Mouse (Mus musculus) ovary, postnatal 10 days (tissue): Measurements from ENCODE around the gene Sesn2.
"Not testable (repeated sequence)": the region's sequence is repeated elsewhere in the genome, so short reads cannot be mapped to it uniquely, and the experiment has no call there.

Experiments
- DNase-seq: peaks from one replicate; pipeline ENCODE4 v3.0.0; 2022; ENCODE audit warnings: low spot score

Sesn2 gene

DNA sequence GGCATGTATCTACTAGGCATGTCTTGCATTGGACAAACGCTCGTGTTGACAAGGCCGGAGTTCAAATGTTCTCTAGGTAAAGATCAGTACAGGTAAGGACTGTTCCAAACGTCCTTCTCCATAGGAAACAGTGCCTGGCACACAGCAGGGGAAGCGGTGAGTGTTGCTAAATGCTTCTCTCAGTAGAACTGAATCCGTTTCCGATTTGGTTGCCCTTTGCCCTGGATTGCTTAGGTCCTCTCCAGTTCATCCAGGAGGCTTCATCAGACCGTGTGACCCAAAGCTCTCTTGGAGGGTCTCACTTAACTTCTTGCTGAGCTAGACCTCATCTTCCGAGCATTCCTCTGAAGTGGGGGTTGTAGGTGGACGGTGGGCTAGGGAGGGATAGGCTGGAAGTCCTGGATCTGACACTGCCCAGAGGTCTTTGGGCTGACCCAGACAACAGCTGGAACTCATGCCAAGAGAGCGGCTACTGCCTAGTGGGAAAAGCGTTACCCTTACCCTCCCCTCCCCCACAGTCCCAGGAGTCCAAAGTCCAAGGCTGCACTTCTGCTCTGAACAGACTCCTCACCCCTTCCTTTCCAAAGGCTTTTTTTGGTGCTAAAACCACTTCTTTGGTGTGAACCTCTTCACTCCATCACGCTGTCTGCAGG is 27.2 kb downstream of the Sesn2 start:
- DNase-seq = no peak

DNA sequence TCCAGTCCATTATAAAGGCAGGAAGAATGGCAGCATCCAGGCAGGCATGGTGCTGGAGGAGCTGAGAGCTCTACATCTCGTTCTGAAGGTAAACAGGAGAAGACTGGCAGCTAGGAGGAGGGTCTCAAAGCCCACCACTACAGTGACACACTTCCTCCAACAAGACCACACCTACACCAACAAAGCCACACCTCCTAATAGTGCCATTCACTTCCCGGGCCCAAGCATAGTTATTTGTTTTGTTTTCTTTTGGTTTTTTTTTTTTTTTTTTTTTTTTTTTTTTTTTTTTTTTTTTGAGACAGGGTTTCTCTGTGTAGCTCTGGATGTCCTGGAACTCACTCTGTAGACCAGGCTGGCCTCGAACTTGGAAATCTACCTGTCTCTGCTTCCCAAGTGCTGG is 28.2 kb downstream of the Sesn2 start:
- not testable (repeated sequence) for DNase-seq

DNA sequence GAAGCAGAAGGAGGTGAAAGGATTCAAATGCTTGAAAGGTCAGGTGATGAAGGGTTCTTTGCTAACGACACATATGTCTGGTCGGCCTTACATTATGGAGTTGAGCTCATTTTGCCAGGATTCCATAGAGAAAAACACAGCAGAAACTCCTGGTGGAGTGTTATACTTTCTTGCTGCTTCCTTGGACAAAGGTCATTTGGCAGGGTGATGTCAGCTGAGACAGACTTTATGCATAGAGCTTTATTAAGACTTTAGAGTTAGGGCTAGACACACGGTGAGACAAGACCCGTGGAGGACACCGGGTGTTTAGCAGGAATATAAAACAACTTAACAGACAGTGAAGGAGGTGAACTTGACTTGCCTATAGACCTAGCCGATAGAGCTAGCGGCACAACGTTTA is 32.5 kb downstream of the Sesn2 start:
- DNase-seq = no peak

DNA sequence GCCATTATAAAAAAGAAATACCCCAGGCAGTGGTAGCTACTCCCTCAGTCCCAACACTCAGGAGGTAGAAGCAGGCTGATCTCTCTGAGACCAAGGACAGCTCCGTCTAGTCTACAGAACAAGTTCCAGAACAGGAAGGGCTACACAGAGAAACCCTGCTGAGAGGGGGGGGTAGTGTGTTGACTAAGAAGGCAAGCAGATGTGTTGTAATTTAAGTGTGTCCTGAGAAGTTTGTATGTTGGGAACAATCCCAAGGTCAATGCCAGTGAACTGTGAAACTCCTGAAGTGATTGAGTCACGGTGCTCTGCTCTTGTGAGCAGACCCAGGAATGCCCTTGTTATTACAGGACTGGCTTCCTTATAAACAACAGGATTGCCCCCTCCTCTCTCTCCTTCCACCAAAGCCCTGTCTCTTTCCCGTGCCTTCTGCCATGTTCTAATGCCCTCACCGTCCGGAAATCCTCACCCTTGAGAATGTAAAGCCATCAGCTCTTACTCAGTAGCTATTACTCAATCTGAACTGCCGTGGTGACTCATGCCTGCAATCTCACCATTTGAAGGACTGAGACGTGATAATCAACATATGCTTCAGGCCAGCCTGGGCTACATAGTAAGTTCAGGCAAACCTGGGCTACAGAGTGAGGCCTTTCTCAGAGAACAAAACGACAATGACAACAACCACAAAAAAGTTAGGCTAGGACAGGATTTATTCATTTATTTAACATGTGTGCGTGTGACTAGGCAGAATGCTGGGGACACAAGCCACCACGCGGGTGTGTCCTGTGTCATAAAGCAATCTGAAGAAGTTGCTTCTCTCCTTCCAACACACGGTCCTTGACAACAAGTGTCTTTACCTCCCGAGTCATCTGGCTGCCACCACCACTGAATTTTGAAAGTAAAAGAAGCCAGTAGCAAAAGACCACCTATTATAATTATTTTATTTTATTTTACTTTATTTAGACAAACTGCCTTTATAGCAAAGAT is 34.1 kb downstream of the Sesn2 start:
- no peak for DNase-seq

DNA sequence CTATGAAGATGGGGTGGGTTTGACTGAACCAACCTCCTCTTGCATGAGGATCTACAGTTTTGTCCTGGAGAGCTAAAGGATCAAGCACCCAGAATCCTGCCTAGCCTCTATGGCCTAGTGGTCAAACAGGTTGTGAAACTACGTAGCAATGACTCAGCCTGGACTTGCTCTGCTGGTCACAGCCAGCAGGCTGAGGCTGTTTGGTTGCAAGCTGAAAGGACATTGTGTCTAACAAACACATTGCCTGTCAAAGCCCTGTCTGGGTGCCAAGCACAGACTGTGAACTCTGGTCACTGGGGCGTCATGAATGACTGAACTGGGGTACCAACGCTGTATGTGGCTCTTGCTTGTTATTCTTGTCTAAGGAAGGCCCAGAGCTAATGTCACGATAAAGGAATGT is 35.7 kb downstream of the Sesn2 start:
- no peak for DNase-seq

DNA sequence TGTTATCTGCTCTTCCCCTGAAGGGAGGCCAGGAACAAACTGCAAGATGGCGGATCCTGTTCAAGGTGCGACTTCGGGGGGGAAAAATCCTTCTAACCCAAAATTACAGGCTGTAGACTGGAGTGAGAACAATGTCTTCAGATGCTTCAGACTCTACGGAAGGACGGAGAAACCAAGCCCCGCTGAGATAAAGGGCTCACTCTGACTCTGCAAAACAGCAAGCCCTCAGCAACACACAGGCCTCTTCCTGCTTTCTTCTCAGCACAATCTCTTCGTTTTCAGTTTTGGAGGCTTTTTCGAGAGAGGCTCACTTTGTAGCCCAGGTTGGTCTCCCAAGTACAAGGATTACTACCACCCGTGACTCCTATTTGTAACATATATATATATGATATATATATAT is 36.9 kb downstream of the Sesn2 start:
- no peak for DNase-seq

DNA sequence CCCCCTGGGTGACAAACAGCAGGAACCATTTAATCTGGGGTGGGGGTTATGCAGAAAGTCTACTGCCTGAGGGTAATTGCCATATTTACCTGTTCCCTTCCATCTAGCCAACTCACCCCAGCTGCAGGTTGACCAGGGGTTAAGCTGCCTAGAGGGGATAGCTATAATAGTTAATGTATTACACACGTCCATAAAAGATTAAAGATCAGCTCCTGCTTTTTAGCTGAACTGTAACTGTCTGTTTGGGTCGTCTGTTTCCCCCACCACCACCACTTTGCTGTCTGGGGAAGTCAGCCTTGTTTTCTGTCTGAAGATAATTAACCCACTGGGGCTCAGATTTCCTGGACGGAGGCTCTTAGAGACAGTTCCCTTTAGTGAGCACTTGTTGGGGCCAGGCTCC is 40.4 kb downstream of the Sesn2 start:
- DNase-seq = no peak

DNA sequence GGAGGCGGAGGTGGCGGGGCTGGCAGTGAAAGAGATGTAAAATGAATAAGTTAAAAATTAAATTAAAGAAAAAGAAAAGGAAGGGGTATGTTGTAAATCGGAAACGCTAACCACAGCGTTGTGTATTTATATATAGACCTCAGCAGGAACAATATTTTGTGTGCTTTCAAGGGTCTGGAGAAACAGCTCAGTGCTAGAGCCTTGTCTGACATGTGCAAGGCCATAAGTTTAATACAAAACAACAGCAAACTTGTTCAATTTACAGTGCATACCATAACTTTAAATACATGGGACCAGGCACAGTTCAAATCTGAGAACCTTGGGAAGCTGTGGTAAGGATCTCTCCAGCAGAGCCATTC is 46.1 kb downstream of the Sesn2 start:
- DNase-seq = no peak

DNA sequence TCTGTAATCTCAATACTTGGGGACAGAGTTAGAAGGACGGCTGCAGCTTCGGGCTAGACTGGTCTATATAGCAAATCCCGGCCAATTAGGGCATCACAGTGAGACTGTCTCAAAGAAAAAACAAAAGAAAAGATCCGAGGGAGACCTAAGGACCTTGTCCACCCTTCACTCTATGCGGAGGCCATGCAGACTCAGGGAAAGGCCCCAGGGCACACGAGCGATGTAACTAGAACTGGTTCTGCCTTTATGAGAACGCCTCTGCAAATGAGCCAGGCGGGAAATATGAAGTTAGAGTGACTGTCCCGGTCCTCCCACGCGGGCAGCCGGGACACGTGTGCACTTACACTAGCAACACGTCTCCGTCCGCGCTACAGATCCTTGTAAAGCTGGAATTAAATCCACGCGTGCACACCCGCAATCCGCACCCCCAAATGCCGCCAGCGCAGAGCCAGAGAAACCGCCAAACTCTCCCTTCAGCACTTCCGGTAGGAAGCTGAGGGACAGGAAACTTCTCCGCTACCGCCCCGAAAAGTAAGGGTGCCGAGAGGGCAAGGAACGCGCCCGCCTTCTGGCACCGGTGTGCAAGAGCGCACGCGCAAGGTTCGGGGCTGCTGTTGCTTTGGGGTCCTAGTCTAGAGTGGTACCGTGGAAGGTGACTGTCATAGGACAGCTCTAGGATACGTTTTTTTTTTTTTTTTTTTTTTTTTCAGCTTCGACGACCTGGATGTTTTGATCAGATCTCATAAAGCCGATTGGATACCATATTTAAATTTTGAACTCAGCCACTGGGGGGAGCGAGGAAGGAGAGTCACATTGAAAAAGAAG is 46.7 kb downstream of the Sesn2 start, which contains the start of gene Med18:
TSS of gene Med18 (minus strand) at position 492 of the 825 bp plus-strand sequence.
- peak; percentile 77 for DNase-seq

DNA sequence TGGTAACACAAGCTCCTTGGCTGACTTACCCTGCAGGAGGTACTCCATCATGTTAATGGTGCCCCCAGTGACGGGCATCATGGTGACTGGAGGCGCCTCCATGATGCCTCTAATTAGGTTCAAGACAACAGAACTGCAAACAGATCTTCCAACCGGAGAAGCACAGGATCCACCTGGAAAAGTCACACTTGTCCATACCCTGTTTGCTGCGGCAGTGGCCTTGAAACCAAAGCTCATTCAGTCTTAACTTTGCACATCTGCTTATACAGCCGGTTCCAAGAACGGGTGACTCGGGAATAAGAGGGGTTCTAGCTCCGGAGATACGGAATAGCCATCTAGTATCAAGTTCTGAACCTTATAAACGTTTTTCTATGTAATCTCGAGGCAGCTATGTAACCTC is 47.5 kb downstream of the Sesn2 start:
- no peak for DNase-seq

DNA sequence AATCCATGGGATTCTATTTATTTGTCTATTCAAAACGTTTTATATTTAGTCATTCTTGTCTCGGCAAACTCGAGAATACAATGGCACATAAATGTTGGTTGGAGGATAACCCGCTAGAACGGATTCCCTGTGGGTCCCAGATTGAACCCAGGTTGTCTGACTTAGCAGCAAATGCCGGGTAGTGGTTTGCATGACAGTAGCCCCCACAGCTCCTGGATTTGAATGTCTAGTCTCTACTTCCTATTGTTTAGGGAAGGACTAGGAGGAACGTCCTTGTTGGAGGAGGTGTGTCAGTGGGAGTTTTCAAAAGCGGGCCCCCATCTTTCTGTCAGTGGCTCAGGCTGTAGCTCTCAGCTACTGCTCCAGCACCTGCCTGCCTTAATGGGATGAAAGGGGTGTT is 50.1 kb downstream of the Sesn2 start:
- no peak for DNase-seq

DNA sequence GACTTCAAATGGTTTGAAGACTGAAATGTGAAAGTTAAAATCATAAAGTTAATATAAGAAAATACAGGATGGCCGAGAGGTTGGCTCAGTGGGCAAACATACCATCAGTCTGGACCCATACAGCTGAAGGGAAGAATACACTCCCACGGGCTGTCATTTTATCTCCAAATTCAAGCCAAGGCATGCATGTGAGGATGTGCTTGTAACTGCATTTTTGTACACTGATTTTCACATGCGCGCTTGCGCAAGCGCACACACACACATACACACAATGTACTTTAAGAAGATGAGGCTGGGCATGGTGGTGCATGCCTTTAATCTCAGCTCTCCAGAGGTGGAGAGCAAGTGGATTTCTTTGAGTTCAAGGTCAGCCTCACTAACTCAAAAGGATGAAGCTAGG is 54.7 kb downstream of the Sesn2 start:
- DNase-seq = no peak

DNA sequence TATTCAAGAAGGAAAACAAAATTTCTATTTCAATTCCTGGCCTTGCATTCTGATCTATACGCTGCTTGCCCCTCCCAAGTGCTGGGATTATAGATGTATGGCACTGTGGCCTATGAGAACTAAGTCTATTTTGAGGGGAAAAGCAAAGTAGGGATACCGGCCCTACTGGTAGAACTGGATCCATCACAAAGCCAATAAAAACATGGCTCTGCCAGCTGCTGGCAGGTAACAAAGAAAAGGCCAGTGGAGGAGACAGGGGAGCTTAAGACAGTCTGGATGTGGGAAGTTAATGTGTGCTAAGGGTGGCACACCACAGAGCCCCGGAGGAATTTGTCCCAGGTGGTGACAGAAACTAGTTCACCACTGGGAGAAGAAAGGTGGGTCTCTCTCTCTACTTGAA is 55.2 kb downstream of the Sesn2 start:
- DNase-seq = no peak

DNA sequence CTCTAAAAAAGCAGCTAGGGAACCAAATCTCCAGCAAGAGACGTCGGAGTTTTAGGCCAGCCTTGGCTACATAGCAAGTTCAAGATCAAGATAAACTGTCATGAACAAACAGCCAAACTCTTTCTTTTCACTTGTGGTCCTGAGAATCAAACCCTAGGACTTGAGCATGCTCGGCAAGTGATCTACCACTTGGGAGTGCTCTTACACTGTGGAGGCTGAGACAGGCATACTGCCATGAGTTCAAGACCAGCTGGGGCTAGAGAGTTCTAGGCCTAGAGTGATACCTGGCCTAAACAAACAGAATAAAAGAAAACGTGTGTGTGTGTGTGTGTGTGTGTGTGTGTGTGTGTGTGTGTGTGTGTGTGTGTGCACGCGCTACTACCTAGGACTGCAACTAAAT is 56.1 kb downstream of the Sesn2 start:
- no peak for DNase-seq

DNA sequence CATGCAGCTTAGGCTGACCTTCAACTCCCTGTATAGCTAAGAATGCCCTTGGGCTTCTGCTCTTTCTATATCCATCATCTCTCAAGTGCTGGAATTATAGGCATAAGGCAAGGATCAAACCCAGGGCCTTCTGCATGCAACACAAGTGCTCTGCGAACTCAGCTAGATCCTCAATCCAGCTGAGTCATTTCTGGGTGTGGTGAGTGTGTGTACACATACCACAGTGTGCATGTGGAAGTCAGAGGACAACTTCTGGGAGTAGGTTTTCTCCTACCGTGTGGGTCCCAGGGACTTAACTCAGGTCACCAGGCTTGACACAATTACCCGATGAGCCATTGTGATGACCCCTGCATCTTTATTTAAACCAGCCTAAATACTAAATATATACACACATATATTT is 60.5 kb downstream of the Sesn2 start:
- DNase-seq = no peak

DNA sequence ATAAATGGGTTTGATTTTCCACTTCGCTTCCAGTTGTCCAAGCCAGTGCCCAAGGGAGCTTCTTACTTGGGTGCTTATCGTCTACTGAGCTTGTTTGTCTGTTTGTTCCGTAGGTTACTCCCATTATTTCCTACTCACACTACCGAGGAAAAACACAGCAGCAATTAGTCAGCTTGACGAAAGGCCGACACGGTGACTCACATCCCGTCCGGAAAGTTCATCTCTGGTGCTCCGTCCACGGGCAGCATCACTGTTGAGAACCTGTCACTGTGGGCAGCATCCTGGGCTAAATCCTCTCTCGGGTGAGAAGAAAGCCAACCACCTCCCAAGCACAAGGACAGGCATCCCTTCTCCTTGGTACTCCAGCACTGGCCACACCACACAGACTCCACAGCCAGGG is 64.2 kb downstream of the Sesn2 start:
- DNase-seq = no peak

DNA sequence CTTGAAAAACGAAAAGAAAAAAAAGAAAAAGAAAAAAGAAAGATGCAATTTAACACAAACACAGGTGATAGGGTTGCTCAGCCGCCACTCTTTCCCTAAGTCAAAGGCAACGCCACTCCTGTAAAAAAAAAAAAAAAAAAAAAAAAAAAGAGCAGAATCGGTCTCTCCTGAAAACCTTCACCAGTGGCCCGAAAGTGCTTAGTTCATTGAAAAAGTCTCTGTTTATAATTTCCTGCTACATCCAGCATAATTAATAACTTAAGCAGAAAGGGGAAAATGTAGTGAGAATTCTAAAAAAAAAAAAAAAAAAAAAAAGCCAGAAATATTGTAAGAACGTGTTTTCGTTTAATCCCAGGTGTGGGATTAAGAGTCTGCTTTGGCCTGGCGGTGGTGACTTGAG is 65.8 kb downstream of the Sesn2 start:
- no peak for DNase-seq
